Mouse (Mus musculus) heart, embryonic 10.5 days (tissue): ENCODE results near the gene Wasf3. TPM values are rescaled to one million over a fixed set of nuclear protein-coding genes. Genes with fewer than 3 reads are reported as not detected.

Source experiments
- DNase-seq: peaks from one replicate; pipeline ENCODE4 v3.0.0-alpha.2; 2017; ENCODE audit warnings: low spot score
- H3K27ac ChIP-seq: fragments of 300-500 bp; sonication (generic); 2 replicates; pipeline ENCODE4 v1.5.1; 2016; ENCODE audit warnings: mild to moderate bottlenecking
- H3K27me3 ChIP-seq: fragments of 300-500 bp; sonication (generic); 2 replicates; pipeline ENCODE4 v1.6.1; 2016; ENCODE audit warnings: mild to moderate bottlenecking; ENCODE audit not compliant: poor library complexity, insufficient read depth, severe bottlenecking
- H3K36me3 ChIP-seq: fragments of 300-500 bp; sonication (generic); 2 replicates; pipeline ENCODE4 v1.6.1; 2016; ENCODE audit warnings: mild to moderate bottlenecking, moderate library complexity
- H3K4me1 ChIP-seq: fragments of 300-500 bp; sonication (generic); 2 replicates; pipeline ENCODE4 v1.6.1; 2016; ENCODE audit warnings: mild to moderate bottlenecking
- H3K4me3 ChIP-seq: fragments of 300-500 bp; sonication (generic); 2 replicates; pipeline ENCODE4 v1.5.1; 2016; ENCODE audit warnings: mild to moderate bottlenecking, moderate library complexity
- H3K9me3 ChIP-seq: fragments of 300-500 bp; sonication (generic); 2 replicates; pipeline ENCODE4 v1.6.1; 2016; ENCODE audit warnings: mild to moderate bottlenecking, moderate library complexity
- WGBS: fragments of 180-500 bp; shearing (Covaris S2); methylation state at CpG from one replicate; pipeline ENCODE4 v1.1.7; 2016; 5-methylcytosine and 5-hydroxymethylcytosine counted together
- polyA plus RNA-seq: library from polyadenylated mRNA; unstranded; fragments of >200 nt; fragmentation: Nextera tagmentation; extraction: Ambion mirVana; gene quantifications from 2 replicates; pipeline ENCODE4 v1.2.1, GENCODE M21; 2016

Wasf3 gene
- polyA plus RNA-seq, result 0.69 and 2.0 TPM in 2 replicates

GRCm38 (mm10) chr5:146384935-146385591 lies at the start of gene Wasf3:
TSS of gene Wasf3 (plus strand) at chr5:146384985.
- Histone ChIP-seq H3K9me3 (no peaks in the 10 kb centered on the region), H3K27me3 (peaks cover 16% of the 10 kb centered on the region; the same call in 1 of the 2 replicates), H3K4me3 (peak within 1 kb of the TSS; percentile 82), H3K27ac (peak within 1 kb of the TSS; percentile 23), H3K36me3 (0 out of 2 replicates have a peak, but pooled peaks cover 2% of the 10 kb centered on the region), H3K4me1 (peaks cover 6% of the 10 kb centered on the region; the same call in 1 of the 2 replicates)
- peak; percentile 90 for DNase-seq
- WGBS, result 1% methylated on average over 65 of the region's 66 CpGs

GRCm38 (mm10) chr5:146338064-146338463 lies 46.7 kb upstream of the Wasf3 start:
- Histone ChIP-seq H3K4me1 (no peaks in the 10 kb centered on the region), H3K27me3 (no peaks in the 10 kb centered on the region), H3K36me3 (no peaks in the 10 kb centered on the region), H3K9me3 (no peaks in the 10 kb centered on the region), H3K27ac (no peak overlapping the region), H3K4me3 (no peak overlapping the region)
- no peak for DNase-seq
- 51% methylated on average over 9 of the region's 9 CpGs for WGBS

GRCm38 (mm10) chr5:146340037-146340436 lies 44.7 kb upstream of the Wasf3 start:
- no peaks in the 10 kb centered on the region for H3K4me1 ChIP-seq
- no peaks in the 10 kb centered on the region for H3K36me3 ChIP-seq
- H3K27me3 ChIP-seq, result no peaks in the 10 kb centered on the region
- H3K9me3 ChIP-seq, result no peaks in the 10 kb centered on the region
- H3K4me3 ChIP-seq, result no peak overlapping the region
- H3K27ac ChIP-seq, result no peak overlapping the region
- 79% methylated on average over 4 of the region's 4 CpGs for WGBS
- DNase-seq, result no peak

GRCm38 (mm10) chr5:146344911-146345686 lies 39.7 kb upstream of the Wasf3 start:
- Histone ChIP-seq H3K4me1 (no peaks in the 10 kb centered on the region), H3K9me3 (no peaks in the 10 kb centered on the region), H3K27ac (no peak overlapping the region), H3K27me3 (no peaks in the 10 kb centered on the region), H3K36me3 (no peaks in the 10 kb centered on the region), H3K4me3 (no peak overlapping the region)
- no peak for DNase-seq
- 86% methylated on average over 12 of the region's 12 CpGs for WGBS

GRCm38 (mm10) chr5:146347081-146347480 lies 37.7 kb upstream of the Wasf3 start:
- H3K36me3 ChIP-seq, result no peaks in the 10 kb centered on the region
- H3K4me1 ChIP-seq, result no peaks in the 10 kb centered on the region
- no peak for DNase-seq
- H3K9me3 ChIP-seq, result no peaks in the 10 kb centered on the region
- no peaks in the 10 kb centered on the region for H3K27me3 ChIP-seq
- no peak overlapping the region for H3K27ac ChIP-seq
- WGBS, result 75% methylated on average over 6 of the region's 6 CpGs
- no peak overlapping the region for H3K4me3 ChIP-seq

GRCm38 (mm10) chr5:146349183-146349582 lies 35.6 kb upstream of the Wasf3 start:
- no peaks in the 10 kb centered on the region for H3K4me1 ChIP-seq
- 81% methylated on average over 3 of the region's 3 CpGs for WGBS
- no peak overlapping the region for H3K4me3 ChIP-seq
- no peaks in the 10 kb centered on the region for H3K9me3 ChIP-seq
- H3K36me3 ChIP-seq, result no peaks in the 10 kb centered on the region
- no peaks in the 10 kb centered on the region for H3K27me3 ChIP-seq
- H3K27ac ChIP-seq, result no peak overlapping the region
- DNase-seq, result no peak

- no peaks in the 10 kb centered on the region for H3K4me1 ChIP-seq
- no peaks in the 10 kb centered on the region for H3K9me3 ChIP-seq
- no peak overlapping the region for H3K4me3 ChIP-seq
- H3K27me3 ChIP-seq, result no peaks in the 10 kb centered on the region
- DNase-seq, result no peak
- WGBS, result 78% methylated on average over 11 of the region's 11 CpGs
- no peaks in the 10 kb centered on the region for H3K36me3 ChIP-seq
- no peak overlapping the region for H3K27ac ChIP-seq
Observed at GRCm38 (mm10) chr5:146350784-146351183, 34.0 kb upstream of the Wasf3 start.

- H3K36me3 ChIP-seq, result no peaks in the 10 kb centered on the region
Observed at GRCm38 (mm10) chr5:146352006-146352405, 32.8 kb upstream of the Wasf3 start.

GRCm38 (mm10) chr5:146360386-146360785 lies 24.4 kb upstream of the Wasf3 start:
- WGBS, result 34% methylated on average over 10 of the region's 10 CpGs
- H3K4me1 ChIP-seq, result no peaks in the 10 kb centered on the region
- H3K36me3 ChIP-seq, result no peaks in the 10 kb centered on the region
- H3K4me3 ChIP-seq, result no peak overlapping the region
- H3K27ac ChIP-seq, result no peak overlapping the region
- no peaks in the 10 kb centered on the region for H3K27me3 ChIP-seq
- H3K9me3 ChIP-seq, result no peaks in the 10 kb centered on the region; the same call in 1 of the 2 replicates
- no peak for DNase-seq

More at GRCm38 (mm10) chr5:146352006-146352405, 32.8 kb upstream of the Wasf3 start:
- no peaks in the 10 kb centered on the region for H3K4me1 ChIP-seq
- H3K4me3 ChIP-seq, result no peak overlapping the region
- H3K27me3 ChIP-seq, result no peaks in the 10 kb centered on the region
- WGBS, result 81% methylated on average over 7 of the region's 7 CpGs
- no peak for DNase-seq
- H3K9me3 ChIP-seq, result no peaks in the 10 kb centered on the region
- no peak overlapping the region for H3K27ac ChIP-seq

GRCm38 (mm10) chr5:146362711-146363110 lies 22.1 kb upstream of the Wasf3 start:
- DNase-seq, result no peak
- Histone ChIP-seq H3K9me3 (no peaks in the 10 kb centered on the region; the same call in 1 of the 2 replicates), H3K4me3 (no peak overlapping the region), H3K27me3 (no peaks in the 10 kb centered on the region), H3K36me3 (no peaks in the 10 kb centered on the region), H3K27ac (no peak overlapping the region), H3K4me1 (no peaks in the 10 kb centered on the region)
- WGBS, result 74% methylated on average over 9 of the region's 9 CpGs

- Histone ChIP-seq H3K9me3 (no peaks in the 10 kb centered on the region), H3K4me1 (no peaks in the 10 kb centered on the region), H3K27ac (no peak overlapping the region), H3K27me3 (no peaks in the 10 kb centered on the region), H3K36me3 (no peaks in the 10 kb centered on the region), H3K4me3 (no peak overlapping the region)
- DNase-seq, result no peak
- WGBS, result 71% methylated on average over 2 of the region's 2 CpGs
Observed at GRCm38 (mm10) chr5:146368356-146368755, 16.4 kb upstream of the Wasf3 start.

- DNase-seq, result no peak
- WGBS, result 90% methylated on average over 13 of the region's 13 CpGs
- no peaks in the 10 kb centered on the region for H3K9me3 ChIP-seq
Observed at GRCm38 (mm10) chr5:146368971-146369370, 15.8 kb upstream of the Wasf3 start.

GRCm38 (mm10) chr5:146370794-146371193 lies 14.0 kb upstream of the Wasf3 start:
- Histone ChIP-seq H3K36me3 (no peaks in the 10 kb centered on the region), H3K9me3 (no peaks in the 10 kb centered on the region), H3K4me1 (no peaks in the 10 kb centered on the region), H3K27me3 (no peaks in the 10 kb centered on the region), H3K4me3 (no peak overlapping the region), H3K27ac (no peak overlapping the region)
- no peak for DNase-seq
- 82% methylated on average over 8 of the region's 8 CpGs for WGBS

More at GRCm38 (mm10) chr5:146368971-146369370, 15.8 kb upstream of the Wasf3 start:
- no peak overlapping the region for H3K27ac ChIP-seq
- H3K4me1 ChIP-seq, result no peaks in the 10 kb centered on the region
- H3K27me3 ChIP-seq, result no peaks in the 10 kb centered on the region
- no peaks in the 10 kb centered on the region for H3K36me3 ChIP-seq
- no peak overlapping the region for H3K4me3 ChIP-seq
